Mouse (Mus musculus): Measurements from ENCODE around the gene Dab2ip.

The Dab2ip gene

DNA sequence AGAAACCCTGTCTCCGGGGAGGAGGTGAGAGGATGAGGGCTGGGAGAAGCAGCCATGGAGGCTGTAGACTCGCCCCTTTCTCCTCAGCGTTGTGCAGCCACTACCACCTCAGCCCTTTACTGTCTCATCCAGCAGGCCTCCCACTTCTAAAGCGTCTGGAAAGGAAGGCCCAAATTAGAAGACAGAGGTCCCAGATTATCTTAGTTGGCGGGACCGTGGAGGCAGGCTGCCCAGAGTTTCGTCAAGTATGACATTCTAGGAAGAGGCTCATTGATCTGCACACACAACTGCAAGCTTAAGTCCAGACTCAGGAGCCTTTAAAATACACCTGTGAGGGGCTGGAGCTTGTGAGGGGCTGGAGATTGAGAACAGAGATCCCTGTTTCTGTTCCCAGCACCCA is 84.2 kb downstream of the Dab2ip start:
- in situ Hi-C loops (cut with MboI; ENCODE audit: low sequenced_read_pairs), result no loop called here

DNA sequence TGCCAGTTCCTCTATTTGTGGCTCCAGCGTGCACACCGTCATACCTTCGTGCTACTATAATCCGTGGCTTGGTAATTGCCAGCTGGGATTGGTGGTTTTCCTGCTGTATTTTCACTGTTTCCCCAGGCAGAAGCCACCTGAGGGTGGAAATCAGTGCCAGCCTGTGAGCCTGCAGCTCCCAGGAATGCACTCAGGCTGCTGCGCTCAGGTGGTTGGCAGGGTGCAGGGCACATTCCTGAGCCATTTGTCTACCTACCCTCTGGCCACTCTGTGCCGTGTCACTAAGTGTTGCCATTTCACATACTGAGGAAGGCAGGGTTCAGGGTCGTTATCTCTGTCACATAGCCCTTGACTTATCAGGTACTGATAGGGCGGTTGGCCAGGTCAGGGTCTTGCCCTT is 88.5 kb downstream of the Dab2ip start:
- in situ Hi-C loops (cut with MboI; ENCODE audit: low sequenced_read_pairs), result no loop called here

DNA sequence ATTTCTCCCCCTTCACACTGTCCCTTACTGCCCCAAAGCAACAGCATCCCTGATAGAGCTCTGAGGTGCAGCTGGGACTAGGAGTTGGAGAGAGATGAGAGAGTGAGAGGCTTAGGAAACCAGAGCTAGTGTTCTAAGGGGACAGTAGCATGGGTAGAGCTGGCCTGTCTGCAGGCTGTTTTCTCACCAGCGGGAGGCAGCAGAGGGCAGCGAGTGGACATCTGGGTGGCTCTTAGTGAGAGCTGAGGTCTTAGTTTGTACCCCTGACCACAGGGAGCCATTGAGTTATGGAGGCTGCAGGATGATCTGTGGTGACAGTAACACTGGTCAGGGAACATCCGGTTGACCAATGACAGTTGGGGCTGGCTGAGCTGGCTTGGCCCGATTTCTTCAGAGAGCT is 91.6 kb downstream of the Dab2ip start:
- in situ Hi-C loops (cut with MboI; ENCODE audit: low sequenced_read_pairs), result loop anchor here (5.0 kb wide), 1 partner anchor 258 kb away; no protein-coding TSS in a partner anchor

DNA sequence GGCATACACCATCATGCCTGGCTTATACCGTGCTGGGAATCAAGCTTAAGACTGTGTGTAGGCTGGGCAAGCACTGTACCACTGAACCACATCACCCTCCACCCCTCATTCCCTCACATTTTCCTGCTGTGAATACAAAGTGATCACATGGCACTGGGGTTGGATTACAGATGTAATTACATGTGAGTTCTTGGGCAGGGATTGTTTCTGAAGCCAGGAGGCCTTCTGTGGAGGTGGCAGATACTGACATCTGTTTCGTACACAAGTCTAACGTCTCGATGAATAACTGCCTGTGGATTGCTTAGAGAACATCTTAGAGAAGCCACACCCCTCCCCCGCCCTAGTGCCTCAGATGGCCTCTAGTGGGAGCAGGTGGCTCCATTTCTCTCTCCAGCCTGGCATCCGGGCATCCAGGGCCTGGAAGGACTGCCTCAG is 93.2 kb downstream of the Dab2ip start:
- in situ Hi-C loops (cut with MboI; ENCODE audit: low sequenced_read_pairs), result loop anchor here (5.0 kb wide), 1 partner anchor 256 kb away; no protein-coding TSS in a partner anchor

DNA sequence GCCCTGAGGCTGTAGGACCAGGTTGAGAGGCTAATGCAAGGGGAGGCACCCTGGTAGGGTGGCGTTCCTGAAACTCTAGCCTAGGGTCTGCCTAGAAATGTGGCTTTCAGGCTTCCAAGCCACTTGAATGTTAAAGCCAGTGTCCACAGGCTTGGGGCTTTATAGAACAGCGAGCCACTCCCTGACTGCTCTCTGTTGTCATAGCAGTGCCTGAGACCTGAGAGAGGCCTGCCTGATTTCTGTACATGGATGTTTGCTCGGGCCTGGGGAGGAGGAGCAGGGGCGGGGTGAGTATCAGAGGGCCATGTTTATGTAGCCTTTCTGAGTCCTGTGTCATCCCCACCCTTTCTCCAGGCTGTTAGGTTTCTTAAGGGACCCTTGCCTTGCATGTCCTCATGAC is 94.9 kb downstream of the Dab2ip start:
- in situ Hi-C loops (cut with MboI; ENCODE audit: low sequenced_read_pairs), result loop anchor here (5.0 kb wide), 1 partner anchor 254 kb away; no protein-coding TSS in a partner anchor

DNA sequence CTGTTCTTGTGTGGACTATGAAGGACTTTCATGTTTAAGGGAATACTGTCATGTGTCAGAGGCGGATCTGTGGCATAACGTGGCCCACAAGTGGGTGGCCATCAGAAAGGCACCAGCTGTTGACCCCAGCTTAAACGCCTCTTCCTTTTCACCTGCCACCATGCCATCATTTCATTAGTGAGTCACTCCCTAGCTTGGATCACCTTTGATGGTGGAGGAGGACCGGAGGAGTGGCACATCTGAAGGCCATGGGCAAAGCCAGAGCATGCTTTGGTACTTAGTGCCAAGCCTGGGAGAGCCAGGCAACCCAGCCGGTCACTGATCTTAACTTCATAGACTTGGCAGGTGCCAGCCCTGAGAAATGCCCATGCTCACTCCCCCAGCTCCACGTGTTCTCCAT is 96.7 kb downstream of the Dab2ip start:
- in situ Hi-C loops (cut with MboI; ENCODE audit: low sequenced_read_pairs), result loop anchor here (5.0 kb wide), 1 partner anchor 253 kb away; no protein-coding TSS in a partner anchor

DNA sequence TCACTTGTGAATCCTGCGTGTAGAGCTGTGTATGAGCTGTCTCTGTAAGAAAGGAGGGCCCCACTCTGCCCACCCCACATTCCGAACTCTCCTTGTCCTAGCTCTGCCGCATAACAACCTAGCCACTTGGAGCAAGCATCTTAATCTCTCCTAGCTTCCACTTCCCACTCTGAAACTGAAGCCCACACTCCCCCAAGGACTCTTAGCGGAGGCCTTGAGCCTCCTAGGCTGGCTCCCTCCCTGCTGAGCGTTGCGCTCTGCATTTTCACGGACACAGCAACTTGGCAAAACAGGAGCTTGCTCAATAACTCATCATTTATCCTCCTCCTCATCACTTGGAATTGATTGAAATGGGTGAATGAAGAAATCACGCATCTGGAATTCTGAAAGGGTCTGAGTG is 97.9 kb downstream of the Dab2ip start:
- in situ Hi-C loops (cut with MboI; ENCODE audit: low sequenced_read_pairs), result no loop called here

DNA sequence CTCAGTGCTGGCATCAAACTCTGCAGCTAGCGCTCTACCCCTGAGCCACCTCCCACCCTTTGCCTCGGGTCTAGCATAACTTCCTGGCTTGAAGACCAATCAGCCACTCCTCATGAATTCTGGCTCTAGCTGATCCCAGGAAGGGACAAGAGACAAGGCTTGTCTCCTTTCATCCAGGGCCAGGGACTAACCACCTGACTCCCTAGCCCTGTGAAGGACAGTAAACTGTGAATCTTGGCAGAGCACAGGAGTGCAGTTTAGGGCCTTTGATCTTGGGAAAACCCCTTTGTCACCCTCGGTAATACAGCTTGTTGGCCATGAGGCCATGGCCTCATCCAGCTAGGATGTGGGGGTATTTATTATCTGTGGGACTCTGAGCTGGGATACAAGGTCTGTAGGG is 100.2 kb downstream of the Dab2ip start:
- in situ Hi-C loops (cut with MboI; ENCODE audit: low sequenced_read_pairs), result no loop called here

DNA sequence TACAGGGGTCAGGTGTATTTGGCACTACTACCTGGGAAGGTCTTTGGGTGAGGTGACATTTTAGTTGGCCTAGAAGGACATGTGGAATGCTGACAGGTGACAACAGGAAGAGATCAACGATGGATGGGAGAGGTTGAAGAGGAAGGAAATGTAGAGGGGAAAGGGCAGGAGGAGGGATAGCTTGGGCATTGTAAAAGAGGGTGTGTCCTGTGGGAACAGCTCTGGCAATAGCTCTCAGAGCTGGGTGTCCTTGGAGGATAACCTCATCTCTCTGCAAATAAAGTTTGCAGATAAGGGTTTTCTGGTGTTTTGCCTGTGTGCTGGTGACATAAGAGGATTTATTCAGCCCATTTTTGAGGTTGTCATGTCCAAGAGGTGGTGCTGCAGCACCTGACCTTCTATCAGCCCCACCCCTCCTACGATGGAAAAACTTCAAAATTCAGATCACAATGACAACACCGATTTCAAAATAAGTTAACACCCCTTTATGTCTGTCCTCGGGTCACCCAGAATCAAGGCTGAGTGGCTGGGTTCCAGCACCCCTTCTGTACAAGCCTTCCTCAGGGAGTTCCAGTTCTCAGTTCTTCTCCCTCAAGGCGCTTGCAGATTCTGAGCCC is 101.6 kb downstream of the Dab2ip start:
- in situ Hi-C loops (cut with MboI; ENCODE audit: low sequenced_read_pairs), result no loop called here

DNA sequence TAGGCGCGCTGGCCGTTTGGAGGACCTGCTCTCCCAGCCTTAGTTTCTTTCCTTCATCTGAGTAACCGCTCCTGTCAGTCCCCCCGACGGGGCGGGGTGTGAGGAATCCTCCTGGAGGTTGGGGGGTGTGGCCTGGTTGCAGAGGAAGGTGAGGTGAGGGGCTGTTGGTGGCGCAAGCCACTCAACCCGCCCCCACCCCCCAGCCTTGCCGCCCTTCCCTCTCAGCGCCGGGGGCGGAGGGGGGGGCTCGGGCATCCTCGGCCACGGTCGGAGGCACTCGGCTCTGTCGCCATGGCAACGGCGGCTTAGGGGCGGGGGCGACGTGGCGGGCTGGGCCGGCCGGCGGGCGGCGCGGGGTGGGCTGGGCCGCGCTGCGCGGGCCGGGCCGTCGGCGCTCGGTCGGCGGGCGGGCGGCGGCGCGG is 102.9 kb downstream of the Dab2ip start:
- in situ Hi-C loops (cut with MboI; ENCODE audit: low sequenced_read_pairs), result no loop called here

DNA sequence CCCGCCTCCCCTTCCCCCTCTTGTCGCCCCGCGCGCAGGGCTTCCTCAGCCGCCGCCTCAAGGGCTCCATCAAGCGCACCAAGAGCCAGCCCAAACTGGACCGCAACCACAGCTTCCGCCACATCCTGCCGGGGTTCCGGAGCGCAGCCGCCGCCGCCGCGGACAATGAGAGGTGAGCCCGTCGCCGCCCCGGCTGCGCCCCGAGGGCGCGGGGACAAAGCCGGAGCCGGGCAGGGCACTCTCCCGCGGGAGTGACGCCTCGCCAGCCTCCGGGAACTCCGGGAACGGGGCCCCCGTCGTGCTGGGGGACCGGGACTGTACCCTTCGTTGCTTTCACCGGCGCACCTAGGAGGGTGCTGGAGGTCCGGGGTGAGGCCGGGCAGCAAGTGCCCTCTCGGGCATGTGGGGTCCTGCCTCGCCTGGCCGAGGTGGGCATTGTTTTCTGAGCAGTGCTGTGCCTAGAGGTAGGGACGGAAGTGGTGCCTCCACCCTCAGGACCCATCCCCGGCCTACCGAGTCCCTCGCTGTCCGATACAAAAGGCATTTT is 103.5 kb downstream of the Dab2ip start:
- in situ Hi-C loops (cut with MboI; ENCODE audit: low sequenced_read_pairs), result no loop called here

DNA sequence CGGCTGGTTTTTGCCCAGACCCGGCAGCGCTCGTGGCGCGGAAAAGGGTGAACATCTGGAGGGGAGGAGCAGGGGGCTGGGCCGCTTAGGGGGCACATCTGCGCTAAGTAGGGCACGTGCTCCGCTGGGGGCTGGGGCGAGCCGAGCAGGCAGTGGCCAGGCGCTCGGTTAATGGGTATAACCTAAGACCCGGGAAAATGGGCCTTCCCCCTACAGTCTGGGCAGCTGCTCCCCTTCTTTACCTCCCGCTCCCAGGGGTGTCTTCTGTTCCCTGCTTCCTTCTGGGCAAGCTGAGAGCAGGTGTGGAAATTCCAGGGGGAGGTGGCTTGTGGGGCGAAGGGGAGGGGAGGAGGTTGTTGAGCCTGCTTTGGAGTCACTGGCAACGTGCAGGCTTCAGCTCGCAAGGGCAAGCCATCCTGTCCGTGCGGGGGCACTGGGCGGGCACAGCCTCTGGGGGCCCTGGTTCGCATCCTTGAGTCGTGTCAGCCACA is 104.0 kb downstream of the Dab2ip start:
- in situ Hi-C loops (cut with MboI; ENCODE audit: low sequenced_read_pairs), result no loop called here

DNA sequence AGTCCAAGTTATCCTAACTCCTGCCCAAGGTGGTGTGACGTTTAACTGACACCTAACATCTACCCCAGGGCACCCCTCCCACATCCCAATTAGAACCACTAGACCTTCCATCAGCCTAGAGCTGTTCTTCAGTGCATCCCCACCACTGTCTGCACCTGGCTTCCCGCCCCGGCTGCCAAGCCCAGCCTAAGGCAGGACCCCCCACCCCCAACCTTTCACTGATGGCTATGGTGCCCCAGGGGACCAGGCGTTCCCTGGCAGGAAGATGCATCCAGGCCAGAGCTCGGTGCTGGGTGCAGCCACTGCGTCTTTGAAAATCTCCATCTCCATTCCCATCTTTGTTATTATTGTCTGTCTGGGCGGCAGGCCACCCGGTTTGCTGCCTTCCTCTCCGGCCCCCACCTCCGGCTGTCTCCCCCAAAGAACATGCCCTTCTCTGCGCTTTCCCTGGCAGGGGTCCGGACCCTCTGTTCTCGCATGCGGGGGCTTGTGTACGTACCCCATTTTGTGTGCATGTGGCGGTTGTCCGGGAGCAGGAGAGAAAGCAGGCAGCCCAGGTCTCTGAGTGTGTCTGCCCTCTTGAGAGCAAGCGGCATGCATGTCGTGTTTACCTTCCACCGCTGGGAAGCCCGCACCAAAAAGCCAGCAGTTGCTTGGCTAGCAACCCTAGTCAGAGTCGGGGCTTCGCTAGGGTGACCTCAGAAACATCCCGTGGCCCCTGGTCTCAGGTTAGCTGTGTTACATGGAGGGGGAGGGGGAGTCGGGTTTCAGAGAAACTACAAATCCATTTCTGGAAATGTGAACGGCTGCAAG is 104.9 kb downstream of the Dab2ip start:
- in situ Hi-C loops (cut with MboI; ENCODE audit: low sequenced_read_pairs), result no loop called here

DNA sequence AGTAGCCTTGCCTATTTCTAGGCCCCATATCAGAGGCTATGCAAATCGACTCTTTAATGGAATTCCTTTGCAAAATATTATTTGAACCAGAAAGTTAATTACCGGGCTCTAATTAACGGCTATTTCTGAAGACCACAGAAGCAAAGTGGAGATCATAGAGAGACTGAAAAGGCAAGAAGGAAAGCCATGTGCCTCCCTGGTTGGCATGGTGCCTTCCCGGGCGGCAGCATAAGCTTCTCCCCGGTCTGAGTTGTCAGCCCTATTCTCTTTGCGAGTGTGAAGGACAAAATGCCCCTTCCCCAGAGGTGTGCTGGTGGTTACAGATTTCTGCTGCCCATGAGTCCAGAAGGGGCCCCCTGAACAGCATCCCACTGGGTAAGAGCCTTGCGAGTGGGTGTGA is 109.7 kb downstream of the Dab2ip start:
- in situ Hi-C loops (cut with MboI; ENCODE audit: low sequenced_read_pairs), result no loop called here

DNA sequence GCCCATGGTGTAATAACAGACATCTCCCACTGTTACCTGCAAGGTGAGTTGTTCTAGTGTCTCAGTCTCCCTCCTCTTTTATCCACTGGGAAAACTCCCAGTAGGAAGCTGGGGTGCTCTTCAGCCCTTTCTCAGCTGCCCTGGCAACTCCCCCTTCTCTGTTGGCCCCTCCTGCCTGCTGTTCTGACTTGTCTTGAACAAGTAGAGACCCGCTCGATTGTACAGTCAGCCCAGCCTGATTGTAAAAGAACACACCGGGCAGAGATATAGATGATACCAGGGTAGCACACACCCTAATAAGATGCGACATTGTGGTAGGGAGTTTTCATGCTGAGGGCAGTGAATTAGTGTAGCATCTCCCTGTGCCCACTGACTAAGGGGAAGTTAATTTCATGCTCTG is 111.2 kb downstream of the Dab2ip start:
- in situ Hi-C loops (cut with MboI; ENCODE audit: low sequenced_read_pairs), result no loop called here

DNA sequence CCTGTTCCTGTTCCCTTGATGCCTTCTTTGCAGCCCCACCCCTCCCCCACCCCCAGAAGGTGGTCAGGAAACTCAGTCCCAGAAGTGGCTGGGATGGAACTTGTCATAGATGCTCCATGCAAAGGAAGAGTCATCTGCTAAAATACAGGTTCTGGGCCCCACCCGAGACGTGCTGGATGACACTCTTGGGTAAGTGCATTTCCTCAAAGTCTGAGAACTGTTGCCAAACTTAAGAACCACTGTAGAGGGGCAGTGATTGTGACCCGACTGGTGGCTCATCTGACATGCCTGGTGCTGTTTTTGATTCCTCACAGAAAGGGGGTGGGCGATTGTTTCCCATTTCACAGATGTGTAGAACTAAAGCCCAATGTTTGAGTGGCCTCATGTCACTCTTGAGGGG is 111.7 kb downstream of the Dab2ip start:
- in situ Hi-C loops (cut with MboI; ENCODE audit: low sequenced_read_pairs), result no loop called here

DNA sequence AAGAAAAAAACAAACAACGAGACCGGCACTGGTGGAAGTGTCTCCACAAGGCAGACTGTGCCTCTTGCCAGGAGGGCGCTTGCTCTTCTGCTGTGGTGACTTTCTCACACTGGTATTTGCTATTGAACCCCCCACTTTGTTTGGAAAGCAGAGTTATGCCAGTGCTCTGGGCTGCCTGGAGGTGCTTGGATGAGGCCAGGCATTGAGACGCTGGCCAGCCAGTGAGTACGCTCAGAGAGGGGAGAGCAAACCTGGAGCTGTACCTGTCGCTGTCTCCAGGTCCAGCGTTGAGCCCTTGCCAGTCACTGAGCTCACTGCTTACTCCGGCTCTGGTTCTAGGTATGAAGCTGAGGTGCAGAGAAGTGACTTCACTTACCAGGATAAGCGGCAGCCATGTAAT is 112.2 kb downstream of the Dab2ip start:
- in situ Hi-C loops (cut with MboI; ENCODE audit: low sequenced_read_pairs), result no loop called here

DNA sequence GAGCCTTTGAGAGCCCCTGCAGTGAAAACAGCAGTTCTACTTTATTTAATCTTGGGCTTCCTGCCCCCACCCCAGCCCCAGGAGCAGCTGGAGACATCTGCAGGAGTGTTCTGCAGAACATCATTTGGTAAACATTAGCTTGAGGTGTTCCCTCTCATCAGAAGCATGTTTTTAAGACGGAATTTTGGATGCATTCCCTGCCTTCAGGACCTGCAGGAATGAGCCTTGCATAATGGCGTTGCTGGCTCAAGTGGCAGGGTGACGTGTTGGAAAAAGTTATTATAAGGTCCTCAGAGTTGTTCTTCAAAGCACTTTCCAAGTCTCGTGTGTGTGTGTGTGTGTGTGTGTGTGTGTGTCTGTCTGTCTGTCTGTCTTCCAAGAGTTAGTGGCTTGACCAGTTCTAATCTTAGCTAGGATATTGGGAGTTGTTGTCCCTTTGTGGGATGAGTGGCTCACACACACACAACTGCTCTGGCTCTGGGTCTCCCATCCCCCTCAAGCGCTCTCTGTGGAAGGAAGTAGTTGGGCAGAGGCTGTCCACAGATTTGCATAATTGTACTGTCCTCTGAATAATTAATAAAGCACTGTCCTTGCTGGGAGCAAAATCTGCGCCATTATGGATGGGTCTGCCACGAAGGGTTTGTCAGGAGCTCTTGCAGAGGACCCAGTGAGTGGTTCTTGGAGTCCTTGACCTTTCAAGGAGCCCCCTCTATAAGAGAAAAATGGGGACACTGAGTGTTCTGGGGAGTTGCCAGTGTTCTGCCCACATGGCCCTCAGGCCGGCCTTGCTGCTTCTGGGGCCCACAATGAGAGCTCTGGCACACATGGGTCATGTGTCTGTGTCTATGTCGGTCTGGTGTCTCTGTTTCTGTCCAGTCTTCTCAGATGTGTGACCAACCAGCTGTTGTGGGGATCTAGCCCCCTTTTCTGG is 114.2 kb downstream of the Dab2ip start:
- in situ Hi-C loops (cut with MboI; ENCODE audit: low sequenced_read_pairs), result no loop called here

DNA sequence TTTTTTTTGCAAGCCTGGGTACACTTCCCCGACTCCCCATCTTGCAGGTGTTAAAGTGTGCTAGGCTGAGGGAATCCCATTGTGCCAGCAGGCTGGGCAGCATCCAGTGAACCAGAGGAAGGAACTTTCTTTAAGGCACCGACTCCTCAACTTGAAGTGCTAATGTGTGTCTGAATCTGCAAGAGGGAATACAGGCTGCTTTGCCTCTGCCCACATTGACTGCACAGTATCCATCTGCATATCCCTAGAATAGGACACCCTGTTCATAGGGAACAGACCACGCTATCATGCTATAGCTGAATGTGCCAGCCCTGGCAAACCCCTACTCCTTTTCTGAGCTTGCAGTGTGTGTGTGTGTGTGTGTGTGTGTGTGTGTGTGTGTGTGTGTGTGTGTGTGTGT is 115.1 kb downstream of the Dab2ip start:
- in situ Hi-C loops (cut with MboI; ENCODE audit: low sequenced_read_pairs), result no loop called here

DNA sequence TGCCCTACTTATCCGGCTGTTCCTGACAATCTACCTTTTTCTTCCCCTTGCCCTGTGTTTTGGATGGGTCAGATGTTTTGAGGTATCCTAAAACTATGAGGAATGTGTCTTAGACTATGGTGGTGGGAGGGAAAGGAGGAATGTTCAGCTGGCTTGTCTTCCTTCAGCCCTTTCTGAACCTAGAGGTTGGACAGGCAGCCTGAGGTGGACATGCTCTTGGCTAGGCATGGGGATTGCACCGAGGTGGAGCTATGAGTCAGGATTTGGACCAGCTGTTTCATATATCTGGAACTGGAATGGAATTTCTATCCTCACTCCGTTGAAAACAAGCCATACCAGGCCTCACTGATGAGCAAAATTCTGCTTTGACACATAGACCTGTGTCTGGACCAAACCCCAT is 115.9 kb downstream of the Dab2ip start:
- in situ Hi-C loops (cut with MboI; ENCODE audit: low sequenced_read_pairs), result no loop called here

DNA sequence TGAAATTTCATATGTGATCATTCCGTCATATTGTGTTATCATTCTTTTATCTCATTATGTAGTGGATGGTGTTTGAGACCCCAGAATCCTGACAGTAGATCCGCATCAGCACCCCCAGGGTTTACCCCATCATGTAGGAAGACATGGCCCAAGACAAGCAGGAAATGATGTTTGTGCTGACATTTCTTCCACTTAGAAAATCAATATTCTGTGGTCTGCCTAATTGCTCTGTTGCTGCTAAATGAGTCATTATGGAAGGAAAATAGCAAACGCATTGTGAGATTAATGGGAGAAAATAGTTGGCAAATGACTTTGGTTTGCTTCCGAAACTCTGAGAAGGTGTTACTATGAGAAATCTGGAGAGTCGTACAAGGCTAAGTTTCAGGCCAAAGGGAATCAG is 116.4 kb downstream of the Dab2ip start:
- in situ Hi-C loops (cut with MboI; ENCODE audit: low sequenced_read_pairs), result no loop called here
